Mouse (Mus musculus): ENCODE measurements around the gene P2ry13. TPM values are rescaled to one million over a fixed set of nuclear protein-coding genes. Genes with fewer than 3 reads are reported as not detected.

The P2ry13 gene
- total and polyA plus RNA-seq, 3 experiments, result 0.08 to 1.2 (median 1.2) TPM

DNA sequence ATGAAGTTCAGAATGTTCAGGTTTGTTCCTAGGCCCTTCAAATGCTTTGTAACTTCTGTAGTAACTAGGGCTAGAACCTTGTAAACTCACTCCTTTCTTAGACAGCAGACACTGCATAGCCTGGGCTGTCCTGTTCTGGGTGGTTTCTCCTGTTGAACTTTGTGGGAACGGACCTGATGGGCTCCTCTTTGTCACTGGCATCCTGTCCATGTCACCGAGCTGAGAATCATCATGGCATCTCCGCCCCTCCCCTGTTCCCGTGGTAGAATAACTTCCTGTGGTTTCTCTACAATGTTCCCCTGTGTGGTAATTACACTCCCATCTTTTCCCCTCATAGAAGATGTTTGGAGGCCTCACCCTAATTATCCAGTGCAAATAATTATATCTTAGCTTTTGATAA lies 4.7 kb downstream of the P2ry13 start:
- Histone ChIP-seq H3K27ac (ENCODE audit: insufficient read depth, low read depth) (no peak overlapping the region), H3K36me3 (replicated peaks in 1 of 2; ENCODE audit: control insufficient read depth in 1 of 2, insufficient read depth in 1 of 2, low read length in 1 of 2) (no peaks in the 10 kb centered on the region)
- DNase-seq (ENCODE audit: extremely low read depth), result no peak

DNA sequence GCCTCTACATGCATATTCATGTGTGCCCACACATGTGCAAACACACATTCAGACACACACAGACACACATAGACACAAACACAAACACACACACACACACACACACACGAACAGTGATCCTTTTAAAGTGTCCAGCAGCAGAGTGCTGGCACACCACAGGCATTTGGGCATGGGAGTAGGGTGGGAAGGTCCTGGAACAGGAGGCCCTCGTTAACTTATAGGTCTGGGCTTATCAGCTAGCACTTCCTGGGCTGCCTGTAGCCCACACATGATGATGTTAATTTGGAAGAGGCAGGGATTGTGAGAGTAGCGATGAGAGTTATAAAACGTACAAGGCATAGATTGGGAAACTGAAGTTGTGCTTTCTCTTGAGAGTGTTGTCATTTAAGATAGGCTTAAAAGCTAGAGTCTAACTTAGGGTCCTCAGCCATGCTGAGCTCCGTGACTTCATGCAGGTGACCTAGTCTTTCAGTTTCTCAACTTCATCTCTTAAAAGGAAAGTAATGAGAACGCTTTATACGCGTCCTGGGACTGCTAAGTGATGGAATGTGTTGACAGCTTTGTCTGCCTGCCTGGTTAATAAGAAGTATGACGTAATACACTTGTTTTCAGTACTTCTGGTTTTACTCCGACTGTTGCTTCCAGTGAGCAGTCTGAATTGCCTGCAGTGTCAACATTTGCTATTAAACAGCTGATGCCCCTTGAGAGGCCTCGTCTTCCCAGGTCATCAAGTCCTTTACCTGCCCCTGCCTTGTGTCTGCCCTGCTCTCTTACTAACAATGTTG lies 5.8 kb downstream of the P2ry13 start:
- dilution Hi-C loops (cut with MboI; ENCODE audit: extremely low pct_ligation_motif_present, extremely low pct_unique_long_range_greater_than_20kb, low sequenced_read_pairs) (no loop called here), in situ Hi-C loops (cut with MboI; ENCODE audit: low pct_ligation_motif_present, low pct_unique_long_range_greater_than_20kb, low sequenced_read_pairs) (no loop called here)
- no peak overlapping the region for H3K9ac ChIP-seq (ENCODE audit: insufficient read depth, low read depth)
- no peak overlapping the region for H3K4me3 ChIP-seq (replicated peaks in 1 of 3; ENCODE audit: low read depth in 2 of 3, low read length in 2 of 3, poor library complexity in 1 of 3)
- no peaks in the 10 kb centered on the region for H3K36me3 ChIP-seq (replicated peaks in 1 of 2; ENCODE audit: control insufficient read depth in 1 of 2, insufficient read depth in 1 of 2, low read length in 1 of 2)
- H3K27ac ChIP-seq (ENCODE audit: insufficient read depth, low read depth), result no peak overlapping the region
- DNase-seq (ENCODE audit: extremely low read depth), result no peak
- H3K27me3 ChIP-seq (replicated peaks), result no peaks in the 10 kb centered on the region
- H3K9me3 ChIP-seq (replicated peaks; ENCODE audit: low read length), result no peaks in the 10 kb centered on the region
- H3K4me1 ChIP-seq (ENCODE audit: control insufficient read depth in 1 of 2, insufficient read depth in 2 of 2), result peaks cover 0 to 33% of the 10 kb centered on the region in 2 experiments; a peak in 2 of 4 replicates
- no peak overlapping the region for H3K4me2 ChIP-seq (ENCODE audit: insufficient read depth, low read depth, poor library complexity, severe bottlenecking)
- TF ChIP-seq USF2 (conservative IDR thresholded peaks at IDR 0.05; ENCODE audit: low read depth, low read length) (no peak), MAX (IDR thresholded peaks at IDR 0.05; ENCODE audit: low read length) (no peak), MAFK (IDR thresholded peaks at IDR 0.05; ENCODE audit: insufficient replicate concordance, low read length) (no peak), SMC3 (IDR thresholded peaks at IDR 0.05; ENCODE audit: low read depth, low read length) (no peak), POLR2AphosphoS2 (IDR thresholded peaks at IDR 0.05; ENCODE audit: low read depth, low read length) (no peak), CHD2 (IDR thresholded peaks at IDR 0.05; ENCODE audit: low read length) (no peak), MEF2A (IDR thresholded peaks at IDR 0.05; ENCODE audit: borderline replicate concordance, low read depth, low read length) (no peak), CTCF (conservative IDR thresholded peaks at IDR 0.05 in 1 of 2, IDR thresholded peaks at IDR 0.05 in 1 of 2; ENCODE audit: low read depth in 2 of 2, low read length in 2 of 2) (no peak), USF1 (IDR thresholded peaks at IDR 0.05; ENCODE audit: low read depth, low read length) (no peak), HCFC1 (IDR thresholded peaks at IDR 0.05; ENCODE audit: low read depth, low read length) (no peak), ELF1 (IDR thresholded peaks at IDR 0.05; ENCODE audit: low read depth, low read length) (no peak), ETS1 (conservative IDR thresholded peaks at IDR 0.05; ENCODE audit: low read depth, low read length) (no peak), NRF1 (IDR thresholded peaks at IDR 0.05; ENCODE audit: low read depth, low read length) (no peak), ZNF384 (IDR thresholded peaks at IDR 0.05; ENCODE audit: low read depth, low read length) (no peak), TBP (conservative IDR thresholded peaks at IDR 0.05; ENCODE audit: low read depth, low read length) (no peak), PAX5 (IDR thresholded peaks at IDR 0.05; ENCODE audit: low read length) (no peak), SIN3A (IDR thresholded peaks at IDR 0.05; ENCODE audit: low read length) (no peak), RCOR1 (conservative IDR thresholded peaks at IDR 0.05; ENCODE audit: low read depth, low read length) (no peak)
- H3K79me2 ChIP-seq (replicated peaks; ENCODE audit: control insufficient read depth, extremely low read depth, insufficient read depth, poor library complexity, severe bottlenecking), result no peaks in the 10 kb centered on the region

More for the DNA sequence above, 4.7 kb downstream of the P2ry13 start:
- H3K9ac ChIP-seq (ENCODE audit: insufficient read depth, low read depth), result no peak overlapping the region
- H3K27me3 ChIP-seq (replicated peaks), result no peaks in the 10 kb centered on the region
- dilution Hi-C loops (cut with MboI; ENCODE audit: extremely low pct_ligation_motif_present, extremely low pct_unique_long_range_greater_than_20kb, low sequenced_read_pairs) (no loop called here), in situ Hi-C loops (cut with MboI; ENCODE audit: low pct_ligation_motif_present, low pct_unique_long_range_greater_than_20kb, low sequenced_read_pairs) (no loop called here)
- peaks cover 0 to 43% of the 10 kb centered on the region in 2 experiments; a peak in 2 of 4 replicates for H3K4me1 ChIP-seq (ENCODE audit: control insufficient read depth in 1 of 2, insufficient read depth in 2 of 2)
- H3K4me3 ChIP-seq (replicated peaks in 1 of 3; ENCODE audit: low read depth in 2 of 3, low read length in 2 of 3, poor library complexity in 1 of 3), result no peak overlapping the region
- no peaks in the 10 kb centered on the region for H3K79me2 ChIP-seq (replicated peaks; ENCODE audit: control insufficient read depth, extremely low read depth, insufficient read depth, poor library complexity, severe bottlenecking)
- H3K9me3 ChIP-seq (replicated peaks; ENCODE audit: low read length), result no peaks in the 10 kb centered on the region
- TF ChIP-seq IRF4 (IDR thresholded peaks at IDR 0.05; ENCODE audit: low read depth, low read length) (no peak), ZC3H11A (IDR thresholded peaks at IDR 0.05; ENCODE audit: low read depth, low read length) (no peak), MAX (IDR thresholded peaks at IDR 0.05; ENCODE audit: low read length) (no peak), CTCF (conservative IDR thresholded peaks at IDR 0.05 in 1 of 2, IDR thresholded peaks at IDR 0.05 in 1 of 2; ENCODE audit: low read depth in 2 of 2, low read length in 2 of 2) (no peak), USF2 (conservative IDR thresholded peaks at IDR 0.05; ENCODE audit: low read depth, low read length) (no peak), E2F4 (IDR thresholded peaks at IDR 0.05; ENCODE audit: insufficient replicate concordance, low read depth, low read length) (no peak), MAFK (IDR thresholded peaks at IDR 0.05; ENCODE audit: insufficient replicate concordance, low read length) (no peak), ETS1 (conservative IDR thresholded peaks at IDR 0.05; ENCODE audit: low read depth, low read length) (no peak), ELF1 (IDR thresholded peaks at IDR 0.05; ENCODE audit: low read depth, low read length) (no peak), SIN3A (IDR thresholded peaks at IDR 0.05; ENCODE audit: low read length) (no peak), JUND (conservative IDR thresholded peaks at IDR 0.05; ENCODE audit: low read depth, low read length) (no peak), KAT2A (IDR thresholded peaks at IDR 0.05; ENCODE audit: insufficient replicate concordance, low read length) (no peak), TCF12 (IDR thresholded peaks at IDR 0.05; ENCODE audit: low read depth, low read length) (no peak), MYC (IDR thresholded peaks at IDR 0.05; ENCODE audit: low read depth, low read length) (no peak), HCFC1 (IDR thresholded peaks at IDR 0.05; ENCODE audit: low read depth, low read length) (no peak), ZMIZ1 (IDR thresholded peaks at IDR 0.05; ENCODE audit: low read depth, low read length) (no peak), PAX5 (IDR thresholded peaks at IDR 0.05; ENCODE audit: low read length) (no peak), ZKSCAN1 (IDR thresholded peaks at IDR 0.05; ENCODE audit: borderline replicate concordance, low read depth, low read length) (no peak)
- H3K4me2 ChIP-seq (ENCODE audit: insufficient read depth, low read depth, poor library complexity, severe bottlenecking), result no peak overlapping the region

All from CH12.LX (cell line).